Mouse (Mus musculus) liver, adult 2 months (tissue): ENCODE results near the gene Lin52. TPM values are rescaled to one million over a fixed set of nuclear protein-coding genes. Genes with fewer than 3 reads are reported as not detected.

Experiments
- DNase-seq: peaks from one replicate; pipeline ENCODE4 v3.0.0-alpha.2; 2011; ENCODE audit warnings: low read depth, low spot score; ENCODE audit errors: extremely low read depth
- H3K27ac ChIP-seq: fragments of 200-500 bp; replicated peaks from 2 replicates; pipeline ENCODE4 v1.5.1; 2012; ENCODE audit warnings: low read depth, mild to moderate bottlenecking, control low read depth, inconsistent platforms, low read length; ENCODE audit not compliant: insufficient read depth
- H3K27me3 ChIP-seq: fragments of 200-500 bp; 2 replicates; pipeline ENCODE4 v1.6.1; 2012; ENCODE audit warnings: mild to moderate bottlenecking, moderate library complexity, low read length, inconsistent platforms; ENCODE audit not compliant: control insufficient read depth, insufficient read depth
- H3K36me3 ChIP-seq: fragments of 200-500 bp; 2 replicates; pipeline ENCODE4 v1.6.1; 2012; ENCODE audit warnings: low read length, inconsistent platforms; ENCODE audit not compliant: control insufficient read depth, insufficient read depth
- H3K4me1 ChIP-seq: fragments of 200-500 bp; 2 replicates; pipeline ENCODE4 v1.6.1; 2011; ENCODE audit warnings: low read length; ENCODE audit not compliant: control insufficient read depth, insufficient read depth
- H3K4me3 ChIP-seq: fragments of 200-500 bp; 2 replicates; pipeline ENCODE4 v1.5.1; 2011; ENCODE audit warnings: low read depth, mild to moderate bottlenecking, control low read depth, low read length, moderate library complexity; ENCODE audit not compliant: insufficient read depth
- H3K79me2 ChIP-seq: fragments of 200-500 bp; 2 replicates; pipeline ENCODE4 v1.6.1; 2012; ENCODE audit warnings: inconsistent platforms, mild to moderate bottlenecking, low read length, moderate library complexity; ENCODE audit not compliant: control insufficient read depth, insufficient read depth
- H3K9ac ChIP-seq: fragments of 200-500 bp; 2 replicates; pipeline ENCODE4 v1.6.1; 2012; ENCODE audit warnings: low read depth, mild to moderate bottlenecking, control low read depth, inconsistent platforms, low read length
- CTCF ChIP-seq: fragments of 200-500 bp; IDR thresholded peaks from 2 replicates; pipeline ENCODE4 v1.5.1; 2011; ENCODE audit warnings: low read depth, low read length, control low read depth
- POLR2A ChIP-seq: fragments of 200-500 bp; IDR thresholded peaks from 2 replicates; pipeline ENCODE4 v1.6.1; 2011; ENCODE audit warnings: low read length, control low read depth; ENCODE audit not compliant: insufficient read depth; ENCODE audit errors: extremely low read depth
- WGBS: fragments of 180-500 bp; shearing (Covaris S2); methylation state at CpG from one replicate; pipeline ENCODE4 v1.1.7; 2018; 5-methylcytosine and 5-hydroxymethylcytosine counted together
- polyA plus RNA-seq: library from polyadenylated mRNA; depleted of rRNA; stranded (reverse); fragments of >200 nt; gene quantifications from 2 replicates; pipeline ENCODE4 v1.2.3, GENCODE M21; 2012
- total RNA-seq: library from RNA; depleted of rRNA; stranded (reverse); fragments of >200 nt; gene quantifications from 2 replicates; pipeline ENCODE4 v1.2.3, GENCODE M21; 2014

Gene Lin52
- total and polyA plus RNA-seq, 2 experiments = 6.2 to 6.7 TPM

DNA sequence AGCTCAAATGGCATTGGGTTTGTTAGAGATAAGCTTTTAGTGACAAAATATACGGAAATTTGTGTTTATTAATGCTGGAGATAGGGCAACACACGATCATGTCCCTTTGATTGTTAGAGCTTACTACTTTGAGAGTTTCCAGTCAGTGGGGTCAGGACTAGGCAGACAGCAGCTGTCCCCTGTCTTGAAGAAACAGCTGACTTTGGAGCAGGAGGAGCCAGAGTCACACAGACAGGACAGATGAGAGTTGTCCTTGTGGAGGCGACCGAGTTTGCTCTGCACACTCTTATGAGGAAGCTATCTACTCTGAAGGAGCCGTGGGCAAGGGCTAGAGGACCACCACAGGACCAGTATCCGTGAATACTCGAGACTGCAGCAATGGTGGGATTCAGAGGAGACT, 27.7 kb downstream of the Lin52 start:
- H3K4me3 ChIP-seq = no peak overlapping the region
- TF ChIP-seq POLR2A (no peak), CTCF (no peak)
- peaks cover 6% of the 10 kb centered on the region; the same call in 1 of the 2 replicates for H3K79me2 ChIP-seq
- no peaks in the 10 kb centered on the region for H3K27me3 ChIP-seq
- H3K9ac ChIP-seq = no peak overlapping the region
- H3K4me1 ChIP-seq = 0 out of 2 replicates have a peak, but pooled peaks cover 2% of the 10 kb centered on the region
- H3K27ac ChIP-seq = no peak overlapping the region
- peaks cover 13% of the 10 kb centered on the region for H3K36me3 ChIP-seq
- no peak for DNase-seq
- WGBS = 91% methylated on average over 7 of the region's 7 CpGs

GRCm38 (mm10) chr12:84481251-84481650, 30.0 kb downstream of the Lin52 start:
- Histone ChIP-seq H3K27me3 (no peaks in the 10 kb centered on the region), H3K9ac (no peak overlapping the region), H3K4me1 (0 out of 2 replicates have a peak, but pooled peaks cover 2% of the 10 kb centered on the region), H3K36me3 (peaks cover 7% of the 10 kb centered on the region), H3K79me2 (peaks cover 5% of the 10 kb centered on the region; the same call in 1 of the 2 replicates), H3K27ac (no peak overlapping the region), H3K4me3 (no peak overlapping the region)
- DNase-seq = peak; percentile 22
- TF ChIP-seq POLR2A (no peak), CTCF (no peak)
- 16% methylated on average over 2 of the region's 2 CpGs for WGBS

DNA sequence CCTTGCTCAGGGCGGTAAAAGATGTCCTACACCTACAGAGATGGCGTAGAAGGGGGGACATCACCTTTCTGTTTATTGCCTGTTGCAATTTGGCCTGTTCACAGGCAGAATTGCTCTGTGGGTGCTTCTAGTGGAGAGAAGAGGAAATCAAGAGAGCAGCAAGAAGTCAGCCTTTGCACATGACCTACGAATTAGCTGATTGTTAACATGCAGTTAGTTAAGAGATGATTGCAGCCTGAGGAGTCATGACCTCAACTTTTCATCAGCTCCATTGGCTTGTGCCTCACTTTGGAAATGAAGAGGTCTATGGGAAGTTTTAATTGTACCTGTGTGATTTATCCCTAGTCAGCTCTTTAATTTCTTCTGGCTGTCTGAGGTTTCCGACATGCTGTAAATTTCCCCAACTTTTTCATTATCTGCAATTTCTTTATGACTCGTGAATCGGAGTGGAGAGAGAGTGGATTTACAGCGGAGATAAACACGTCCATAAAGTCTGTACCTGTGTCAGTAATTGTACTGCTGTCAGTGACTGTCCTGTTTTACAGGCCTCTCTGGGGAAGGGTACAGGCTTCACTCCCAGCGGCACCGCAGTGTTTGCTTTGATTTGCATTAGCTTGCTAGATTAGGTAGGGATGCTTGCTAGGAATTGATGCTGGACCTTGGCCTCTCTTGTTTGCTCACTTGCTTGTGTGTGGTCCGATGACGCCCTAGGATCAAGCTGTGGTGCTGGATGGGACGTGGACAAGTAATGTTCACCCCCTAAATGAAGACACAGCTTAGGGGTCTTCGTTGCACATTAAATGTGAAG, 31.8 kb downstream of the Lin52 start:
- H3K4me1 ChIP-seq = 0 out of 2 replicates have a peak, but pooled peaks cover 2% of the 10 kb centered on the region
- H3K4me3 ChIP-seq = no peak overlapping the region
- WGBS = 59% methylated on average over 14 of the region's 14 CpGs
- TF ChIP-seq POLR2A (no peak), CTCF (no peak)
- H3K27ac ChIP-seq = no peak overlapping the region
- peaks cover 8% of the 10 kb centered on the region for H3K36me3 ChIP-seq
- peaks cover 5% of the 10 kb centered on the region; the same call in 1 of the 2 replicates for H3K79me2 ChIP-seq
- peak; percentile 46 for DNase-seq
- no peaks in the 10 kb centered on the region for H3K27me3 ChIP-seq
- no peak overlapping the region for H3K9ac ChIP-seq

- no peak for DNase-seq
- H3K27ac ChIP-seq = no peak overlapping the region
These were observed 36.3 kb downstream of the Lin52 start for GRCm38 (mm10) chr12:84487324-84488056.

DNA sequence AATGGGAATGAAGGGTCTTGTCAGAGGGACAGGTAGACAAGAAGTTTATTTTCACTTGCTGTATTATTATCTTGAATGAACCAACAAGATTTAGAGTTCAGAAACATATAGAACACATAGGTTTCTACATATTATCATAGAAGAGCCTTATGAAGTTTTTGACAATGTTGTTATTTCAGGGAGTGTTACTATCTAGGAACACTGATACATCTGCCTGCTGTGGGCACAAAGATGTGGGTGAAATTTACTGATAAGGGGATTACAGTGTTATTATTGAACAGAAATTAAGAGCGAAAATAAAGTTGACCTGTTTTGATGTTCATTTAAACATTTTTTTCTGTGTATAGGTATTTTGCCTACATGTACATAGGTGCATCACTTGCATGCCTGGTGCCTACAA, 45.6 kb downstream of the Lin52 start:
- Histone ChIP-seq H3K36me3 (no peaks in the 10 kb centered on the region; the same call in 1 of the 2 replicates), H3K4me1 (peaks cover 2% of the 10 kb centered on the region), H3K27me3 (no peaks in the 10 kb centered on the region), H3K79me2 (peaks cover 5% of the 10 kb centered on the region; the same call in 1 of the 2 replicates), H3K4me3 (no peak overlapping the region), H3K27ac (no peak overlapping the region), H3K9ac (no peak overlapping the region)
- WGBS = 100% methylated on average over 1 of the region's 1 CpGs
- TF ChIP-seq CTCF (no peak), POLR2A (no peak)
- DNase-seq = no peak

More at GRCm38 (mm10) chr12:84487324-84488056, 36.3 kb downstream of the Lin52 start:
- H3K27me3 ChIP-seq = no peaks in the 10 kb centered on the region
- no peaks in the 10 kb centered on the region; the same call in 1 of the 2 replicates for H3K4me1 ChIP-seq
- H3K79me2 ChIP-seq = 0 out of 2 replicates have a peak, but pooled peaks cover 2% of the 10 kb centered on the region
- H3K9ac ChIP-seq = no peak overlapping the region
- 75% methylated on average over 8 of the region's 8 CpGs for whole genome bisulfite sequencing
- no peak overlapping the region for H3K4me3 ChIP-seq
- H3K36me3 ChIP-seq = peaks cover 3% of the 10 kb centered on the region; the same call in 1 of the 2 replicates
- TF ChIP-seq CTCF (no peak), POLR2A (no peak)
